Mouse (Mus musculus) fibroblast of lung, adult 2 months (primary cell): Measurements from ENCODE around the gene Evi2.

ENCODE experiments used
- DNase-seq: peaks from one replicate; pipeline ENCODE4 v3.0.0-alpha.2; 2011; ENCODE audit warnings: low read depth

Evi2 gene

GRCm38 (mm10) chr11:79530333-79530761 lies at the start of gene Evi2, which contains the start of gene Evi2a:
Gene Evi2, minus strand, starts transcription at chr11:79530589.
Gene Evi2a, minus strand, starts transcription at chr11:79530609.
- peak; percentile 51 for DNase-seq

- peak; percentile 49 for DNase-seq
Measured at GRCm38 (mm10) chr11:79577741-79578140, 47.4 kb upstream of the Evi2 start.

- DNase-seq, result no peak
Measured at GRCm38 (mm10) chr11:79575383-79576073, 45.1 kb upstream of the Evi2 start.

- DNase-seq, result no peak
Measured at GRCm38 (mm10) chr11:79573836-79574235, 43.4 kb upstream of the Evi2 start.

GRCm38 (mm10) chr11:79570319-79570718 lies 39.9 kb upstream of the Evi2 start:
- DNase-seq, result no peak

- DNase-seq, result no peak
Measured at GRCm38 (mm10) chr11:79568197-79568911, 38.0 kb upstream of the Evi2 start.

- no peak for DNase-seq
Measured at GRCm38 (mm10) chr11:79566947-79567346, 36.6 kb upstream of the Evi2 start.

GRCm38 (mm10) chr11:79563493-79563892 lies 33.1 kb upstream of the Evi2 start:
- DNase-seq, result no peak

- no peak for DNase-seq
Measured at GRCm38 (mm10) chr11:79560536-79560935, 30.1 kb upstream of the Evi2 start.

GRCm38 (mm10) chr11:79552622-79553021 lies 22.2 kb upstream of the Evi2 start:
- DNase-seq, result no peak

- no peak for DNase-seq
Measured at GRCm38 (mm10) chr11:79536293-79536692, 5.9 kb upstream of the Evi2 start.

- no peak for DNase-seq
Measured at GRCm38 (mm10) chr11:79535554-79535953, 5.2 kb upstream of the Evi2 start.

GRCm38 (mm10) chr11:79533950-79534690 lies 3.7 kb upstream of the Evi2 start:
- DNase-seq, result peak; percentile 94

- no peak for DNase-seq
Measured at GRCm38 (mm10) chr11:79533311-79533710, 2.9 kb upstream of the Evi2 start.

GRCm38 (mm10) chr11:79531485-79531884 lies 1.1 kb upstream of the Evi2 start:
- no peak for DNase-seq

GRCm38 (mm10) chr11:79530774-79531173 lies 385 bp upstream of the Evi2 start:
- no peak for DNase-seq

GRCm38 (mm10) chr11:79529736-79530135 lies 653 bp downstream of the Evi2 start:
- DNase-seq, result no peak

- no peak for DNase-seq
Measured at GRCm38 (mm10) chr11:79529226-79529625, 1.2 kb downstream of the Evi2 start.

- no peak for DNase-seq
Measured at GRCm38 (mm10) chr11:79528601-79529000, 1.8 kb downstream of the Evi2 start.

- DNase-seq, result no peak
Measured at GRCm38 (mm10) chr11:79527739-79528384, 2.5 kb downstream of the Evi2 start.

- no peak for DNase-seq
Measured at GRCm38 (mm10) chr11:79527015-79527738, 3.2 kb downstream of the Evi2 start.

- no peak for DNase-seq
Measured at GRCm38 (mm10) chr11:79526549-79526948, 3.8 kb downstream of the Evi2 start.
